Mouse (Mus musculus): ENCODE measurements at regions not wholly inside any gene's neighbourhood (a gene's known extent, or its start where the extent isn't known, plus 50 kb on each side); places are given as distances from the start of the nearest gene placed in this dataset.

DNA sequence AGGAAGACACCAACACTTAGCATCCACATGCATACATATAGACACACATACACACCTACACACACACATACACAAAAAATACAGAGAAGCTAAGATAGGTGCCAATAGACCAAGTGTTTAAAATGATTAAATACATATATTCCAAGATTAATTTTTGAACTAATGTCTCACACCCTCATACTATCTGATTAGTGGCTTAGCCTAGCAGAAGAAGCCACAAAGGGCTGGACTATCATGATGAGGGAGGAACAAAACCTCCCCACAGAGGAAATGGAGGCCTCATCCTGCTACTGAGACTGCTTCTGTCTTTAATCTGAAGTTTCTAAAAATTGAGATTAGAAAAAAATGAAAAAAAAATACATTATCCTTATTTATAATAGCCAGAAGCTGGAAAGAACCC is 780.6 kb downstream of the Tmem114 start:
- DNase-seq: no peak

- DNase-seq: no peak
Observed at GRCm38 (mm10) chr16:7638955-7639755, 785.8 kb downstream of the Tmem114 start.

DNA sequence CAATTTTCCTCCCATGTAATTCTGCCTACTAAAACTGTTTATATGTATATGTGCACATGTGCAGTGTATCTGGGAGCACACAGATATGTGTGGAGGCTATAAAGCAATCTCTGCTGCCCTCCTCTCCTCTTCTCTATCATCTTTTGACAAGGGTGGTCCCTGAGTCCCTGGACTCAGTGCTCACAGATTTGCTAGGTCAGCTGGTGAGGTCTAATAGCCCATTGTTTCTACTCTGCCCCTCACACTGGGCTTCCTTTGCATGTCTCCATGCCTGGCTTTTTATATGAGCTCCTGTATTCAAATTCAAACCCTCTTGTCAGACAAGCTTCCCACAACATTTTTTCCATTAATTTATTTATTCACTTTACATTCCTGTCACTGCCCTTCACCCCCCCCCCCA is 786.9 kb downstream of the Tmem114 start:
- no peak for DNase-seq

GRCm38 (mm10) chr16:7637121-7637700 is 787.7 kb downstream of the Tmem114 start:
- DNase-seq: no peak

DNA sequence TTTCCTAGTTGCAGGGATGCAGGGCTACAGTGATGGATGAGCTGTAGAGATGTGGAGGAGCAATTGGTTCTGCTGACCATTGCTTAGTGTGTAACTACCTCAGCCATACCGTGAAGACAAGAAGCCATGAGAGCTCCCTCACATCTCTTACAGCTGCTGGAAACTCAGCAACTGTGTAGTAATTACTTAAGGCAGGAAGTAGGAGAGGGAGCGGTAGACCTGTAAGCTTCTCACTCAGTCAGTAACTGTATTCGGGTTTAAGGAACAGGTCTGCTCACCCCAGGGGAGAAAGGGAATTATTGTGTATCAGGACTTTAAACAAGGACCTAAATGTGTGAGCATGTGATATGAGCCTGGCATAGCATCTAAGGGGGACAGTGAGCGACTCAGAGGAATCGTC is 788.6 kb downstream of the Tmem114 start:
- DNase-seq: no peak

DNA sequence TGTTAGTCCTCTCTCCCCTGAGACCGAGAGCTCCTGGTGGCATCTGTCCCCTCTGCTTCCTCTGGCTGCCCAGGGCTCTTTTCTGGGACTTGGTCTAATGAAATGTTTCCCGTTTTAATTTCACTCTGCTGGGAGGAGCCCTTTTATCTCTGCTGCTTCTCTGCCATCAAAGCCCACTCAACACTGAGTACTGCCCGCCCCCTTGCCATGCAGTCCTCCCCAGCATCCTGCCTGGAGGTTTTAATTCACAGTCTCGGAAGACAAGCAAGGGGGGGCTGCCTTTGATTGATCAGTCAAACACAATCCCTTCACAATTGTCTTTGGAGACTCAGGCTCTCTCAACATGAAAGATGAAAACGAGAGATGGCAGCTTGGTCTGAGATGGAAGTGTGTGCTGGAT is 792.5 kb downstream of the Tmem114 start:
- no peak for DNase-seq

DNA sequence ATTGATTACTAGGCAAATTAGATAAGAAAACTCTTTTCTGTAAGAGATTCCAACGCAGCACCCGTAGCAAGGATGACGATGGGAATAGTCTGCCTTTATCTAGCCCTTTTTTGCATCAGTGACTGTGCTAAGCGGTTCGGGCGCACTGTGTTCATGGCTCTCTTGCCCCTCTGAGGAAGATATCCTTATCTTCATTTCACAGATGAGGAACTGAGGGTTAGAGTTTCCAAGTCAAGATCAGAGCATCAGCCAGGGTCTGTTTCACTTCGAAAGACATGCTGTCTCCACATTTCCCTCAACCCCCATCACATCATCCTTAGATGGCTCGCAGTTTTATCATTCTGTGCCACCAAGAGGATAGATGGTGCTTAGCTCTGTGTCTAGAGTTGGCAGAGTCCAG is 796.6 kb downstream of the Tmem114 start:
- no peak for DNase-seq

DNA sequence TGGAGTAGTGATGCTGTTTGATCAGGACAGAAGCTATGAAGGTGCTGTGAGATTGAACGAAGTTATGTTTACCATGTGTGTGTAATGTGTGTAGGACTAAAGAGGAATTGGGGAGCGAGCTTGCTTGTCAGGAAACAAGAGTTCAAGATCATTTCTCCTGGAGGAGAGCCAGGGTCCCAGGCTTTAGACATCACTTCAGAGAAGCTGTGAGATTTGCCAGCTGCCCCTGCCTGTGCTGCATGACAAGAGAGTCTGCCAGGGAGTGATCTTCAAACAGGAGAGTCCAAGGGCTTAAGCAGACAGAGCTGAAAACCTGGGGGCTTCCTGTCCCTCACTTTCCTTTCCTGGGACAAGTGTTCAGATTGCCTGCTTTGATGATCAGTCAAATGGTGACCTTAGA is 818.3 kb downstream of the Tmem114 start:
- DNase-seq: no peak

GRCm38 (mm10) chr16:7602428-7602827 is 822.5 kb downstream of the Tmem114 start:
- DNase-seq: peak; percentile 11

DNA sequence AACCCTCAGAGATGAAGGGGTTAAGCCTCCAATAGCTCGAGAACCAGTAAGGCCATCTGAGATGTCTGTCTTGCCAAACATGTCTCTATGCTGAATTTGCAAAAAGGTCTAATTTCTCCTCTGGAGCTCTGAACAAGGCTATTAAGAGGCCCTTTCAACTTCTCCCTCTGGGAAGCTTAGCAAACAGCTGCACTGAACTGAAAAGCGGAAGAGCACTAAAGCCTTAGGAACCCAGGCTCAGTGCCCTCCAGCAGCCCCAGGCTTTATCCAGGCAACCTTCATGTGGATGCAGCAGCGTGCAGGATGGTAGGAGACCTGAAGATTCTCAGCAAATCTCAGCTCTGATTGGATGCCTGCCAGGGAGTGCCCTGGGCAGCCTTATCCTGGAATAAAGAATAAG is 850.1 kb downstream of the Tmem114 start:
- DNase-seq: no peak

DNA sequence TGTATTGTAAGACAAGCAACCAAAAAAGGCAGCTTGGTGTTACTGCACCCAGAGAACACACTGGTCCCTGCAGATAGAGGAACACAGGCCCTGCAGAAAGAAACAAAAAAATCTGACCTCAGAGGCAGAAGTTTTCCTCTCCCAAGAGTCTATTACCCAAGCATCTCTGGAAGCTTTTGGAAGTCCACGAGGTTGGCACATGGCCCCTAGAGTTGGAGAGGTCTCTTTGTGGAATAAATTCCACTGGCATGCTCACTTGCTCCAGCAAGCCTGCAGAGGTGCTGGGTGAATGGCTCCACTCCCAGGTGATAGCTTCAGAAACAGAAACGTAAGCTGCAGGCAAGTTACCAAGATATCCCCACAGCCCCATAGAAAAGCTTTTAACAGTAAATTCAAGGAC is 864.1 kb downstream of the Tmem114 start:
- DNase-seq: peak; percentile 58

- DNase-seq: no peak
Observed at GRCm38 (mm10) chr16:7559177-7559576, 865.8 kb downstream of the Tmem114 start.

GRCm38 (mm10) chr16:7558637-7559036 is 866.3 kb downstream of the Tmem114 start:
- no peak for DNase-seq

DNA sequence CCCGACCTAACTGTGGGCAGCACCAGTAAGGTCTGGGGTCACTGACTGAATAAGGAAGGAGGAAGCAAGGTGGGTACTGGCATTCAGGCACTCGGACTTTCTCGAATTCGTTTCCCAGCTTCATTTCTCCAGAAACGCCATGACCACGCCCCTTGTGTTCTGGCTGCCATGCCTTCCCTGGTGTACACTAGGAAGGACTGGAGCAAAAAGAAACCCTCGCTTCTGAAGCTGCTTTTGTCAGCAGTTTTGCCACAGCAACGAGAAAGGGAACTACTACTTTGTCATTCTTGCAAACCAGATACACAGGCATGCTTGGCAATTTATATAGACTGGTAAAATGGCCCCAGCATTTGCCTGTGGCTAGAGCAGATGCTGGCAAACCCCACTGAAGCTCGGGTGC is 869.0 kb downstream of the Tmem114 start:
- no peak for DNase-seq

- peak; percentile 21 for DNase-seq
Observed at GRCm38 (mm10) chr16:7549568-7549967, 875.4 kb downstream of the Tmem114 start.

DNA sequence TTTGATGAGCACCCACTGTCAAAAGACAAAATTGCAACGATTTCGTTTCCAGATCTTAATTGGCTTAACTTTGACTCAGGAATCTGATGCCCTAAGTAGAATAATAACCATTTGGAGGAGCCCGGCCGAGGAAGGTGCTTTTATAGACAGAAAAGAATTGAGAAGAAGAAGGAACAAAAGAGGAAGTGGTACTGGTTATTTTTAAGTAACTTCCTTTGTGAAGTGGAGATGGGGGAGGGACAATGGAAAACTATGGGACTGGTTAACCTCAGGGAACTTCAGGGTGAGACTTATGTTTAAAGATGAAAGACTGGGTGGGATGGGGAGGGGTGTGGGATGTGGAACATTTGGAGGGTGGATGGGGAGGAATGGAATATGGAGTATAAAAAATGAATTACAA is 880.9 kb downstream of the Tmem114 start:
- DNase-seq: no peak

DNA sequence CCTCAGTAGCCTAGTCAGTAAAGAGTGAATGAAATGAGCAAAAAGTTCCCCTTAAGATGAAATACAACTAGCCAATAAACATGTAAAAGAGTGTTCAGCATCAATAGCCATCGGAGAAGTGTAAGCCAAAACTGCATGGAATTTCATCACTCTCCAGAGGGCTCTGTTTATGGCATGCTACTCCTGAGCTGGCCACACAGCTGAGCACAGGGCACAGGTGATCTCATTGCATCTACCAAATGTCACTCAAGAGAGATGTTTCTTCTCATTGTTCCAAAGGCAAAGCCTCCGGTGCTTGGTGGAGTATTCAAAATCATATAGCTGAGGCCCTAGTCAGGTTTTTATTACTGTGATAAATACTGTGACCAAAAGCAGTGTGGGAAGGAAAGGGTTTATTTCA is 895.1 kb downstream of the Tmem114 start:
- no peak for DNase-seq

GRCm38 (mm10) chr16:7528963-7529362 is 896.0 kb downstream of the Tmem114 start:
- DNase-seq: no peak

DNA sequence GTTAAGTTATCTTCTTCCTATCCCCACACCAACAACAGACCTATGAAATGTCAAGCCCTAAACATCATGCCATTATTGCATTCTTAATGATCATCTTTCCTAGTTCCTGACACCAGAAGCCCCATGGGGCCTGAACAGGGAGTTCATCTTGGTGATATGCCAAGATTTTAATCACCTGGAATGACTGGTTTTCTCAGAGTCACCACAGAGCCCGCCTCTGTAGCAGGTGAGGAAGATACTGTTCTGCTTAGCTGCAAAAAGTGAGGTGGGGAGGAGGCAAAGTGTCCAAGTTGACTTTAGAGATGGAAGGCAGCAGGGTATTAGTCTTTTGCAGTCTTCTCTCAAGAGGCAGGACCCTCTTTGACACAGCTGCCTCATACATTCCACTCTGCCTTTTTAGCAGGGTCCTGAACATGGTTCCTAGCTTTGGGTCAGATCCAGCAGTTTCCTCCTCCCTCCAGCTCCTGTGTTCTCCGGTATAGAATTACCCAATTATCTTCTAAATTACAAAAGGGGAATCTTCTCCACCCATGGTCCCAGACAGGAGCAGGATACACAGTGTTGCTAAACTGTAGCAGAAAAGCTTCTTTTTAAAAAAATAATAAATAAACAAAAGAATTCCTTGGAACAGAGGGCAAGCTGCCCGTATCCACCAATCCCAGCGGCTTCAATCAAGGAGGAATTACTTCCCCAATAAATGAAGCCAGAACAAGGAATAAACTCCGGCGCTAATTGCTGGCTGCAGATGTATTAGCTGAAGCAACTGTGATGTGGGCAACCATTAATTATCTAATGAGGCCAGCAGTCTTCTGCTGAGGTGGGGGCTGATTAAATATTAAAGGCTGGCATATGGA is 896.8 kb downstream of the Tmem114 start:
- no peak for DNase-seq

GRCm38 (mm10) chr16:7518711-7519110 is 906.2 kb downstream of the Tmem114 start:
- no peak for DNase-seq

Data from adrenal gland, postnatal 14 days (tissue).